8 mouse cellular contexts compared by ENCODE assay signal in genomic region chr5:64159065-64159780, GRCm38 (mm10). TPM values are rescaled to one million over a fixed set of nuclear protein-coding genes. Genes with fewer than 3 reads are reported as not detected.
DNase-seq lines count a peak whose midpoint lies in the region; ATAC-seq and TF ChIP-seq lines count a peak whose summit lies in the region.

No protein-coding gene starts in this region.

- WGBS in hindbrain, embryonic 15.5 days, result under 1% methylated on average over 39 of the region's 39 CpGs
- WGBS in limb, embryonic 14.5 days, result under 1% methylated on average over 39 of the region's 39 CpGs
- WGBS in neural tube, embryonic 12.5 days, result under 1% methylated on average over 39 of the region's 39 CpGs

- H3K9me3 ChIP-seq in hindbrain, embryonic 15.5 days, result no peaks in the 10 kb centered on the region
- H3K9me3 ChIP-seq in limb, embryonic 14.5 days (ENCODE audit: control insufficient read depth, low read length), result no peaks in the 10 kb centered on the region
- H3K9me3 ChIP-seq in neural tube, embryonic 12.5 days, result no peaks in the 10 kb centered on the region

- ATAC-seq in hindbrain, embryonic 15.5 days (ENCODE audit: low FRiP score, low read depth), result peak; percentile 56
- ATAC-seq in limb, embryonic 14.5 days (ENCODE audit: low FRiP score, low read depth), result peak; percentile 8; the same call in 1 of the 2 replicates
- peak; percentile 56 for ATAC-seq in neural tube, embryonic 12.5 days (ENCODE audit: low FRiP score, low read depth)

- H3K36me3 ChIP-seq in C2C12 (ENCODE audit: control insufficient read depth, insufficient read depth), result no peaks in the 10 kb centered on the region
- no peaks in the 10 kb centered on the region for H3K36me3 ChIP-seq in hindbrain, embryonic 15.5 days
- H3K36me3 ChIP-seq in limb, embryonic 14.5 days (ENCODE audit: control insufficient read depth, insufficient read depth, low read length), result no peaks in the 10 kb centered on the region
- no peaks in the 10 kb centered on the region for H3K36me3 ChIP-seq in neural tube, embryonic 12.5 days

- H3K9ac ChIP-seq in hindbrain, embryonic 15.5 days, result peak overlapping the region; percentile 56
- H3K9ac ChIP-seq in limb, embryonic 14.5 days (ENCODE audit: low read depth, low read length, severe bottlenecking), result peak overlapping the region; percentile 53
- peak overlapping the region; percentile 49 for H3K9ac ChIP-seq in neural tube, embryonic 12.5 days

- peak overlapping the region; percentile 34; the same call in 1 of the 2 replicates for H3K27ac ChIP-seq in hindbrain, embryonic 15.5 days (replicated peaks)
- no peak overlapping the region for H3K27ac ChIP-seq in limb, embryonic 14.5 days (replicated peaks; ENCODE audit: low read depth, low read length)
- H3K27ac ChIP-seq in neural tube, embryonic 12.5 days, result no peak overlapping the region

- H3K4me1 ChIP-seq in hindbrain, embryonic 15.5 days (replicated peaks), result peaks cover 27% of the 10 kb centered on the region
- peaks cover 9% of the 10 kb centered on the region; the same call in 1 of the 2 replicates for H3K4me1 ChIP-seq in limb, embryonic 14.5 days (ENCODE audit: control insufficient read depth, insufficient read depth, low read length)
- peaks cover 12% of the 10 kb centered on the region for H3K4me1 ChIP-seq in neural tube, embryonic 12.5 days

- DNase-seq in adrenal gland, postnatal 14 days, result peak; percentile 30
- DNase-seq in adrenal gland, postnatal 4 days (ENCODE audit: low spot score in 2 of 2), result no peak
- peak; percentile 65 for DNase-seq in embryo, embryonic 9.5 days (ENCODE audit: extremely low spot score)
- no peak for DNase-seq in limb, embryonic 14.5 days (ENCODE audit: low spot score)
- DNase-seq in ovary, adult 18-20 months (ENCODE audit: low spot score), result no peak

- H3K79me2 ChIP-seq in C2C12 (ENCODE audit: control insufficient read depth, insufficient read depth), result peaks cover 9% of the 10 kb centered on the region

- no peak for TF ChIP-seq POLR2A in limb, embryonic 14.5 days (IDR thresholded peaks at IDR 0.05; ENCODE audit: borderline replicate concordance, extremely low read depth, insufficient read depth, insufficient read length)

- peaks cover 3% of the 10 kb centered on the region for H3K79me3 ChIP-seq in C2C12 (ENCODE audit: low read depth)

- H3K27me3 ChIP-seq in C2C12 (ENCODE audit: control insufficient read depth, insufficient read depth, insufficient read length), result no peaks in the 10 kb centered on the region
- H3K27me3 ChIP-seq in hindbrain, embryonic 15.5 days, result peaks cover 29% of the 10 kb centered on the region
- H3K27me3 ChIP-seq in limb, embryonic 14.5 days (ENCODE audit: control insufficient read depth, insufficient read depth, low read length), result peaks cover 44% of the 10 kb centered on the region
- peaks cover 51% of the 10 kb centered on the region for H3K27me3 ChIP-seq in neural tube, embryonic 12.5 days (replicated peaks)

- peak overlapping the region; percentile 42 for H3ac ChIP-seq in C2C12 (ENCODE audit: control insufficient read depth, insufficient read length, low read depth)

- peak overlapping the region; percentile 50 for H3K4me3 ChIP-seq in C2C12 (ENCODE audit: insufficient read depth, poor library complexity, severe bottlenecking)
- peak overlapping the region; percentile 79 for H3K4me3 ChIP-seq in hindbrain, embryonic 15.5 days
- peak overlapping the region; percentile 59 for H3K4me3 ChIP-seq in limb, embryonic 14.5 days (replicated peaks; ENCODE audit: low read length)
- H3K4me3 ChIP-seq in neural tube, embryonic 12.5 days, result peak overlapping the region; percentile 56

- no peak for TF ChIP-seq CTCF in C2C12 (IDR thresholded peaks at IDR 0.05; ENCODE audit: control insufficient read depth, insufficient read depth, insufficient read length)

- peak overlapping the region; percentile 100 for H3K4me2 ChIP-seq in hindbrain, embryonic 15.5 days
- H3K4me2 ChIP-seq in limb, embryonic 14.5 days (replicated peaks; ENCODE audit: low read depth, low read length, severe bottlenecking), result peak overlapping the region; percentile 100
- peak overlapping the region; percentile 100 for H3K4me2 ChIP-seq in neural tube, embryonic 12.5 days (replicated peaks)

TF ChIP-seq in C2C12, 6 proteins besides CTCF, POLR2A, EP300 and RAD21:
- TF ChIP-seq FOSL1 (IDR thresholded peaks at IDR 0.05; ENCODE audit: insufficient read depth, low read length, poor library complexity, severe bottlenecking) (no peak), CEBPB (IDR thresholded peaks at IDR 0.05; ENCODE audit: low read depth) (no peak), USF1 (IDR thresholded peaks at IDR 0.05; ENCODE audit: low read depth) (no peak), MYOD1 (IDR thresholded peaks at IDR 0.05; ENCODE audit: control insufficient read depth, insufficient read length, low read depth) (no peak), MAX (IDR thresholded peaks at IDR 0.05) (no peak), MYOG (IDR thresholded peaks at IDR 0.05; ENCODE audit: control insufficient read depth, extremely low read depth, insufficient read length) (no peak)

RNA-seq across cellular contexts. Expression of gene Tbc1d1, which starts 3.1 kb away (rescaled TPM):
- 14.7 and 17.5 TPM in 2 replicates for total RNA-seq in adrenal gland, postnatal 14 days (2021)
- 10 to 100 TPM; 20.2 to 26.7 TPM for total RNA-seq in adrenal gland, postnatal 4 days (2021)
- polyA plus RNA-seq in C2C12 (2012; fragmentation: generic; extraction: Trizol), result 25.0 TPM
- 10.5 and 10.9 TPM in 2 replicates for polyA plus RNA-seq in hindbrain, embryonic 15.5 days (2015; fragmentation: Nextera tagmentation; extraction: Ambion mirVana)
- 22.9 and 25.5 TPM in 2 replicates for polyA plus RNA-seq in limb, embryonic 14.5 days (2012; rRNA removed)
- polyA plus RNA-seq in limb, embryonic 14.5 days (2014; fragmentation: Nextera tagmentation; extraction: Ambion mirVana), result 23.1 and 25.8 TPM in 2 replicates
- polyA plus RNA-seq in neural tube, embryonic 12.5 days (2016; fragmentation: Nextera tagmentation; extraction: Ambion mirVana), result 19.7 and 23.7 TPM in 2 replicates

Comparison
In these comparisons a context has a peak if more than half of its experiments do, and no peak if none do; other contexts are left out.
1. DNase-seq: peak in adrenal gland, postnatal 14 days (single experiment) and embryo, embryonic 9.5 days (single experiment); none in adrenal gland, postnatal 4 days (0 of 2), limb, embryonic 14.5 days (single experiment) and ovary, adult 18-20 months (single experiment).
2. Peak in every context shown above with its lines, with median percentiles within 50 percentile points of each other: H3K4me3 ChIP-seq, ATAC-seq, H3K4me2 ChIP-seq and H3K9ac ChIP-seq.